Mouse (Mus musculus): ENCODE results near the gene Lyrm7. TPM values are rescaled to one million over a fixed set of nuclear protein-coding genes. Genes with fewer than 3 reads are reported as not detected.
"Not testable (repeated sequence)": the region's sequence is repeated elsewhere in the genome, so short reads cannot be mapped to it uniquely, and the experiment has no call there.

Gene Lyrm7
- total RNA-seq (2021): 10 to 100 TPM; 22.1 to 25.0 TPM

GRCm38 (mm10) chr11:54860256-54861038 lies at the start of gene Lyrm7:
Gene Lyrm7, minus strand, starts transcription at chr11:54860916.
- intact Hi-C loops (cut with DNase I): loop anchor here (2.0 to 10.0 kb wide), 2 partner anchors 74 to 296 kb away; partner anchors contain the start of gene Cdc42se2
- peak; percentile 97 for DNase-seq (ENCODE audit: extremely low spot score in 1 of 2, low spot score in 2 of 2)

DNA sequence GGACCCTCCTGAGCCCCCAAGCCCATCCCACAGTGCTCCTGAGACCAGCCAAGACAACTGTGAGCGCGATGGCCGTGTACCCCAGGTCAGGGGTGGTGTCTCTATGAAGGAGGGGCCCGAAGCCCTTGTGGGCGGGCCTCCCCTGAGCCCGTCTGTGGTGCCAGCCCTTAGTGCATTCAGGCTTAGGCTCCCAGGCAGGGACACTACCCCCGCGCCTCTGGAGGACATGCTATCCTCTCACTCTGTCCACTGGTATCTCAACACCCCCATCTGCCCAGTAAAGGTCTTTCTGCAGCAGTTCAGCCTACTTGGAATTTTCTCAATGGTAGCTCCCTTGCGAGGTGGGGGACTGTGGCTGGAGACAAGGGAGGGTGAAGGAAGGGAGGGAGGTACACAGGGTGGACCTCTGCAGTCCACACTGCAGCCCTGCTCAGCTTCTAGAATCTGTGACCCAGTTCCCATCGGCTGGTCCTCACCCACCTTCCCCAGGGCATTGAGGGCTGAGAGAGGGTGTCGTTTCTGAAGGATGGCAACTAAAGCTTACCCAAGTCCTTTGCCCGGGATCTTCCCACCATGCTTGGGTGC lies 49.5 kb upstream of the Lyrm7 start:
- intact Hi-C loops (cut with DNase I): no loop called here
- no peak for DNase-seq (ENCODE audit: extremely low spot score in 1 of 2, low spot score in 2 of 2)

DNA sequence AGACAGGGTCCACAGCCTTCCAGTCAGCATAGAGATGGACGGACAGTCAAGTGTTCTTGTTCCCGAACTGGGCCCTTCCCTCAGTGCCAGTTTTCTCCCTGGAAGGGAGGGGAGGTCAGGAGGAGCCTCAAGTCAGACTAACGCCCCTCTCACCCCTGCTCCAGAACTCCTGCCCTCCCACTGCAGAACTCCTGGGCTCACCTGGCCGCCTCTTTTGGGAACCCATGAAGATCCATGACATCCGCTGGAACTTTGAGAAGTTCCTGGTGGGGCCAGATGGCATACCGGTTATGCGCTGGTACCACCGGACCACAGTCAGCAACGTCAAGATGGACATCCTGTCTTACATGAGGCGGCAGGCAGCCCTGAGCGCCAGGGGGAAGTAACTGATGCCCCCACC lies 48.6 kb upstream of the Lyrm7 start:
- intact Hi-C loops (cut with DNase I): no loop called here
- no peak for DNase-seq (ENCODE audit: extremely low spot score in 1 of 2, low spot score in 2 of 2)

DNA sequence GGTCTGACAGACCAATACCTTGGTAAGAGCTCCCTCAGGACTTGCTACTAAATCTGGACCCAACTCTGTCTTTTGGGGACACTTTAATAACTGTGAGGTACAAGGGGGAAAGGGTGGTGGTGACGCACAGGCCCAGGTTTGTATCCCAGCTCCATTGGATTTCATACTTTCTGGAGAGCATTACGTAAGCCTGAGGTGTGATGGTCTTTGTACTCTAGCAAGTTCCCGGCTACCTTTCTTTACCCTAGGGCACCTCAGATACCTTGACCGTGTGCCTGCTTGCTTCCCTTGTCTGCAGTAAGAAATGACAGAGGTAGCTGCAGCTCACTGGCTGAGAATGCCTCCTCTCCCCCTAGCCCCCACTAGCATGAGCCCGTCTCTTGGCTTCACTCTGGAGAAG lies 46.5 kb upstream of the Lyrm7 start:
- intact Hi-C loops (cut with DNase I): no loop called here
- DNase-seq (ENCODE audit: extremely low spot score in 1 of 2, low spot score in 2 of 2): no peak

DNA sequence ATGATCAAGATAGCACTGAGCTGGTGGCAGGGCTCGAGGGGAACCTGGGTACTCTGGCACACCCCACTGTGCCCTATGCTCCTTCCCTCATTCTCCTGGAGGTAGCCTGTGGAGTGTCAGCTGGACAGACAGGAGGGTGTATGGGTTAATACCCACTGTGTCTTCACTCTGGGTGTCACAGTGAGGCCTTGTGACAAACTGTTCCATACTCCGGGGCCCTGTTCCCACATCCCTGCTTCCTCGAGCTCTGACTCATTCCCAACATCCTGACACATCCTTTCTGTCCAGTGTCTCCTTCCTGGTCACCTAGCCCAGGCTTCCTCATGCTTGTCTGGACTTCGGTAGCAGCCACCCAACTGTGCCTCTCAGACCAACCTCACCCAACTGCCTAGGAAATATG lies 45.8 kb upstream of the Lyrm7 start:
- intact Hi-C loops (cut with DNase I): no loop called here
- DNase-seq (ENCODE audit: extremely low spot score in 1 of 2, low spot score in 2 of 2): no peak

DNA sequence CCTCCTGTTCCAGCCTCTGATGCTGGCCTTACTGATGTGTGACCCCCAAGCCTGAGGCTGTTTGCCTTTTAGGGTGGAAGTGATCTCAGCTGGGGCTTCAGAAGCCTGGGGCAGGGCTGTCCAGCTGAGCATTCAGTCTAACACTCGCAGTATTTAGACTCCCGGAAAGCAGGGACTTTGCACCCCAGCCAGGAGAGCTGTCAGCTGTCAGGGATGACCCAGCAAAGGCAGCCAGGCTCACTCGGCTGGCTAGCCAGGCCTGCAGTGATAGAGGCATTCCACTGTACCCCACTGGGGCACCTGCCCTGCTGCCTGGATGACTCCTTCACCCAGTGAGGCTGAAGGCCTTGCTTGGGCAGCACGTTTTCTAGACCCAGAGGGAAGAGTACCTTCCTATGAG lies 45.2 kb upstream of the Lyrm7 start:
- intact Hi-C loops (cut with DNase I): no loop called here
- no peak for DNase-seq (ENCODE audit: extremely low spot score in 1 of 2, low spot score in 2 of 2)

DNA sequence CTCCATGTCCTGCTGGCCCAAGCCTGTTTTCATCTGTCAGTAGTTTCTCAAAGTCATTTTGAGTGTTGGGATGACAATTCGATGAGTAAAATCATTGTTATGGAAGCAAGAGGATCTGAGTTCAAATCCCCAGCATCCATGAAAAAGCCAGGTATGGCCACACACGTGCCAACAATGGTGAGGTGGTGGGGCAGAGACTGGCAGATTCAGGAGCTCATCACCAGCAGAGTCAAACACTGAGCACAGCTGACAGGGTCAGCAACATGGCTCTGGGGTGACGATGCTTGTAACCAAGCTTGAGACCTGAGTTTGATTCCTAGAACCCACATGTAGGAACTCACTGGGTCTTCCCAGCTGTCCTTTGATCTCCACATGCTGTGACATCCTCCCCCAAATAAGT lies 44.4 kb upstream of the Lyrm7 start:
- intact Hi-C loops (cut with DNase I): no loop called here
- no peak for DNase-seq (ENCODE audit: extremely low spot score in 1 of 2, low spot score in 2 of 2)

- intact Hi-C loops (cut with DNase I): no loop called here
- no peak for DNase-seq (ENCODE audit: extremely low spot score in 1 of 2, low spot score in 2 of 2)
These were observed 43.4 kb upstream of the Lyrm7 start for GRCm38 (mm10) chr11:54903940-54904706.

- DNase-seq (ENCODE audit: extremely low spot score in 1 of 2, low spot score in 2 of 2): no peak
- intact Hi-C loops (cut with DNase I): no loop called here
These were observed 42.6 kb upstream of the Lyrm7 start for GRCm38 (mm10) chr11:54903339-54903738.

GRCm38 (mm10) chr11:54902333-54903323 lies 41.9 kb upstream of the Lyrm7 start, which contains the start of gene Gpx3:
Gene Gpx3, plus strand, starts transcription at chr11:54902453.
- intact Hi-C loops (cut with DNase I): no loop called here
- DNase-seq (ENCODE audit: extremely low spot score in 1 of 2, low spot score in 2 of 2): peak; percentile 50 to 66

GRCm38 (mm10) chr11:54899657-54900056 lies 38.9 kb upstream of the Lyrm7 start:
- intact Hi-C loops (cut with DNase I): no loop called here
- DNase-seq (ENCODE audit: extremely low spot score in 1 of 2, low spot score in 2 of 2): no peak

GRCm38 (mm10) chr11:54897470-54897869 lies 36.8 kb upstream of the Lyrm7 start:
- intact Hi-C loops (cut with DNase I): no loop called here
- no peak for DNase-seq (ENCODE audit: extremely low spot score in 1 of 2, low spot score in 2 of 2)

DNA sequence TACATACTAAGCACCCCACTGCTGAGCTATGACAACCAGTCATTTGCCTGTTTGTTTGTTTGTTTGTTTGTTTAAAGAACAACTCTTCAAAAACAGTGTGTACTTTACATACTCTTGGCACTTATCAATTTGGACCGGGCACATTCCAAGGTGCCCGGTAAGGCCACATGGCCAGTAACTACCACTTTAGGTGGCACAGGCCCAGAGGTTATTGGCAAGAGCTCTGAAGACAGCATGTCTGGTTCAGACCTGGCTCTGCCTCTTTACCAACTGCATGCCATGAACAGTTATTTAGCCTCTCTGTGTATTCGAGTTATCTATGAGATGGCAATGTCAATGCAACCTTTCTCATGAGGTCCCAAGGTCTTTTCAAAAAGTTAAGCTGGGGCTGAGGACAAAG lies 35.9 kb upstream of the Lyrm7 start:
- intact Hi-C loops (cut with DNase I): not testable (repeated sequence)

GRCm38 (mm10) chr11:54894589-54894988 lies 33.9 kb upstream of the Lyrm7 start:
- DNase-seq (ENCODE audit: extremely low spot score in 1 of 2, low spot score in 2 of 2): no peak
- intact Hi-C loops (cut with DNase I): no loop called here

More for the DNA sequence above, 35.9 kb upstream of the Lyrm7 start:
- not testable (repeated sequence) for DNase-seq (ENCODE audit: extremely low spot score in 1 of 2, low spot score in 2 of 2)

DNA sequence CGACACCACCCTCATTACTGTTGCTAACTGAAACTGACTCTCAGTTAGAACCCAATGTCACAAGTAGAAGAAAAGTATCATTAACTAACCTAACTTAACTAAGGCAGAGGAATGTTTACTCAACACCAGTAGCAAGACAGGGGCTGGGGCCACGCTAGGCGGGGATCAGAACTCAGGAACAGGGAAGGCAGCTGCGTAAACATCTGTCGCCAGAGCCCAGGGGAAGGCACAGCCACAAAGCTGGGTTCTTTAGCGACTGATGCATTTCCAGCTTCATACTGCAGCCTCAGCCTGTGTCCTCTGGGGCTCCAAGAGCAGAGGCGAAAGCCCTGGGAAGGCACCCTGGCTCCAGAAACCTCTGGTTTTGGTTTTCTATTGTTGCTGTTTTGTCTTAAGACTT lies 31.4 kb upstream of the Lyrm7 start:
- no peak for DNase-seq (ENCODE audit: extremely low spot score in 1 of 2, low spot score in 2 of 2)
- intact Hi-C loops (cut with DNase I): no loop called here

DNA sequence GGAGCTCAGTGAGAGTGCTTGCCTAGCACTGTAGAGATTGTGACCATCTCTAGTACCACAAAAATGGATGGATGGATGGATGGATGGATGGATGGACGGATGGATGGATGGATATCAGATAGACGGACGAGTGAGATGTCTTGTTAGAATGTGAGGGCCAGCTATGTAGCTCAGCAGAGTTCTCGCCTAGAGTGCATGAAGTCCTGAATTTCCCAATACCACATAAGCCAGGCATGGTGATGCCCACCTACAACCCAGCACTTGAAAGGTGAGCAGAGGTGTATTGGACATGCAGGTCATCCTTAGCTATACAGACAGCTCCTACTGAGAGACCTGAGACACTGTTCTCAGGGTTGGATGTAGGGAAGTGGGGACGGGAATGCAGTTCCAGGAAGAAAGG lies 30.6 kb upstream of the Lyrm7 start:
- intact Hi-C loops (cut with DNase I): no loop called here
- DNase-seq (ENCODE audit: extremely low spot score in 1 of 2, low spot score in 2 of 2): no peak

- intact Hi-C loops (cut with DNase I): no loop called here
- no peak for DNase-seq (ENCODE audit: extremely low spot score in 1 of 2, low spot score in 2 of 2)
These were observed 27.2 kb upstream of the Lyrm7 start for GRCm38 (mm10) chr11:54887927-54888326.

DNA sequence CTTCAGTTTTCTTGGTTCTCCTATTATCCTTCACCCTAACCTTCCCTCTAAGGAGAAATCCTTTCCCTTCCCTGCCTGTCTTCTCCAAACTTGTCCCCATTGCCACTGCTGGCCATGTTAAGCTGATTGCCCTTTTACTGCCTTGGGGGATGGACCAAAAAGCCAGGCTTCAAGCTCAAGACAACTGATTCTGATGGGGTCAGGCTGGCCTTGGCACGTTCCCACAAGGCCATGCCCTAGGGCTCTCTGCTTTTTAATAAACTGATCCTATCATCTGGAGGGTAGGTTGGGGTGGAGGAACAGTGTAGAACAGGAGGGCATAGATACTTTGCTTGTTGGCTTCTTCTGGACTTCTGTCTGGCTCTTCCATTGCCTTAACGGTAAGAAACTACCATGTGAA lies 24.7 kb upstream of the Lyrm7 start:
- intact Hi-C loops (cut with DNase I): no loop called here
- no peak for DNase-seq (ENCODE audit: extremely low spot score in 1 of 2, low spot score in 2 of 2)

- intact Hi-C loops (cut with DNase I): no loop called here
These were observed 24.2 kb upstream of the Lyrm7 start for GRCm38 (mm10) chr11:54884937-54885336.

More at GRCm38 (mm10) chr11:54884937-54885336, 24.2 kb upstream of the Lyrm7 start:
- DNase-seq (ENCODE audit: extremely low spot score in 1 of 2, low spot score in 2 of 2): peak in 1 of 2 experiments; percentile 83
